Mouse (Mus musculus): ENCODE results near the gene Sass6.
"Not testable (repeated sequence)": the region's sequence is repeated elsewhere in the genome, so short reads cannot be mapped to it uniquely, and the experiment has no call there.

The Sass6 gene

GRCm38 (mm10) chr3:116664281-116664680, 69.5 kb downstream of the Sass6 start:
- not testable (repeated sequence) for DNase-seq (ENCODE audit: low read depth, low spot score)

Data from embryo, embryonic 11.5 days (tissue).